Mouse (Mus musculus) spleen, adult 18-20 months (tissue): ENCODE measurements around the gene Ifngr1.

Experiments
- DNase-seq, 2 experiments: peaks; one replicate each; pipeline ENCODE4 v3.0.0; 2022; ENCODE audit warnings: mixed read lengths in 2 of 2

The Ifngr1 gene

GRCm38 (mm10) chr10:19589626-19590025 is 2.1 kb upstream of the Ifngr1 start:
- no peak for DNase-seq

GRCm38 (mm10) chr10:19591286-19591640 is 486 bp upstream of the Ifngr1 start:
- no peak for DNase-seq

- no peak for DNase-seq
Measured at GRCm38 (mm10) chr10:19592556-19592955, 807 bp downstream of the Ifngr1 start.

- no peak for DNase-seq
Measured at GRCm38 (mm10) chr10:19593296-19593695, 1.5 kb downstream of the Ifngr1 start.

GRCm38 (mm10) chr10:19594201-19594905 is 2.6 kb downstream of the Ifngr1 start:
- DNase-seq, result no peak

GRCm38 (mm10) chr10:19596866-19597265 is 5.1 kb downstream of the Ifngr1 start:
- DNase-seq, result no peak

- no peak for DNase-seq
Measured at GRCm38 (mm10) chr10:19598091-19598490, 6.3 kb downstream of the Ifngr1 start.

- DNase-seq, result no peak
Measured at GRCm38 (mm10) chr10:19599331-19600092, 7.8 kb downstream of the Ifngr1 start.

- DNase-seq, result no peak
Measured at GRCm38 (mm10) chr10:19600093-19600420, 8.3 kb downstream of the Ifngr1 start.

GRCm38 (mm10) chr10:19601502-19601901 is 9.8 kb downstream of the Ifngr1 start:
- peak; percentile 29 to 67 for DNase-seq

- no peak for DNase-seq
Measured at GRCm38 (mm10) chr10:19603231-19603630, 11.5 kb downstream of the Ifngr1 start.

GRCm38 (mm10) chr10:19609125-19609524 is 17.4 kb downstream of the Ifngr1 start:
- no peak for DNase-seq

- no peak for DNase-seq
Measured at GRCm38 (mm10) chr10:19611616-19612015, 19.9 kb downstream of the Ifngr1 start.

- no peak for DNase-seq
Measured at GRCm38 (mm10) chr10:19613111-19613753, 21.5 kb downstream of the Ifngr1 start.

- no peak for DNase-seq
Measured at GRCm38 (mm10) chr10:19619736-19620135, 28.0 kb downstream of the Ifngr1 start.

GRCm38 (mm10) chr10:19621408-19622048 is 29.8 kb downstream of the Ifngr1 start, which contains the start of gene Il22ra2:
Gene Il22ra2 (plus strand): TSS chr10:19621998.
- DNase-seq, result no peak

- no peak for DNase-seq
Measured at GRCm38 (mm10) chr10:19624617-19625016, 32.9 kb downstream of the Ifngr1 start.

GRCm38 (mm10) chr10:19627342-19627741 is 35.6 kb downstream of the Ifngr1 start:
- no peak for DNase-seq

GRCm38 (mm10) chr10:19627748-19628147 is 36.0 kb downstream of the Ifngr1 start:
- no peak for DNase-seq

GRCm38 (mm10) chr10:19631616-19632195 is 40.0 kb downstream of the Ifngr1 start:
- DNase-seq, result no peak

- DNase-seq, result no peak
Measured at GRCm38 (mm10) chr10:19638851-19639250, 47.1 kb downstream of the Ifngr1 start.

- DNase-seq, result no peak
Measured at GRCm38 (mm10) chr10:19639630-19640029, 47.9 kb downstream of the Ifngr1 start.

GRCm38 (mm10) chr10:19645119-19645518 is 53.4 kb downstream of the Ifngr1 start:
- DNase-seq, result no peak
